9 mouse cellular contexts compared by ENCODE assay signal in genomic region chr9:78259688-78260087, GRCm38 (mm10). TPM values are rescaled to one million over a fixed set of nuclear protein-coding genes. Genes with fewer than 3 reads are reported as not detected.
DNase-seq lines count a peak whose midpoint lies in the region; ATAC-seq lines count a peak whose summit lies in the region.
"Not testable (repeated sequence)": the region's sequence is repeated elsewhere in the genome, so short reads cannot be mapped to it uniquely, and the experiment has no call there.
"Had no signal": no experiment of that assay in that cellular context is flagged by ENCODE, and none has a peak within 500 bp of the region (broad histone marks: within the 10 kb centered on the region; RNA-seq: fewer than 3 reads in every experiment).

No protein-coding gene starts in this region.

- not testable (repeated sequence) for H3K27me3 ChIP-seq in kidney, embryonic 15.5 days; limb, embryonic 12.5 days; midbrain, embryonic 11.5 days (ENCODE audit: control insufficient read depth, insufficient read depth, low read length)

- peak; percentile 74 for ATAC-seq in erythroid progenitor cell, adult 5-6 weeks (replicated peaks; ENCODE audit: low FRiP score, poor library complexity, severe bottlenecking)
- peak; percentile 64 for ATAC-seq in kidney, embryonic 15.5 days (replicated peaks; ENCODE audit: low FRiP score)
- 0 out of 2 replicates have a peak, but pooled peaks have one; percentile 31 for ATAC-seq in limb, embryonic 12.5 days (ENCODE audit: insufficient number of reproducible peaks, insufficient read depth, low FRiP score, low TSS enrichment, low read depth)
- peak; percentile 75 for ATAC-seq in midbrain, embryonic 11.5 days (ENCODE audit: low FRiP score)

- not testable (repeated sequence) for H3K9me3 ChIP-seq in kidney, embryonic 15.5 days (replicated peaks); limb, embryonic 12.5 days; midbrain, embryonic 11.5 days (ENCODE audit: control insufficient read depth, low read length)

- not testable (repeated sequence) for H3K4me3 ChIP-seq in kidney, embryonic 15.5 days (replicated peaks); limb, embryonic 12.5 days (replicated peaks); midbrain, embryonic 11.5 days (ENCODE audit: low read depth, low read length)

- not testable (repeated sequence) for H3K36me3 ChIP-seq in kidney, embryonic 15.5 days; limb, embryonic 12.5 days; midbrain, embryonic 11.5 days (ENCODE audit: control insufficient read depth, insufficient read depth, low read length)

- peak; percentile 17 for DNase-seq in adrenal gland, adult 8-10 months
- DNase-seq in heart, postnatal 10 days = peak; percentile 45 to 57
- not testable (repeated sequence) for DNase-seq in midbrain, embryonic 11.5 days (ENCODE audit: low spot score, missing footprints)
- DNase-seq in right cerebral cortex, postnatal 25 days = peak; percentile 4
- DNase-seq in urinary bladder, adult 18-20 months (ENCODE audit: low spot score in 2 of 2) = peak; percentile 28 to 42

- 0% methylated on average over 1 of the region's 6 CpGs for WGBS in kidney, embryonic 15.5 days
- WGBS in limb, embryonic 12.5 days = 0% methylated on average over 1 of the region's 6 CpGs
- WGBS in midbrain, embryonic 11.5 days = 0% methylated on average over 1 of the region's 6 CpGs

- H3K4me2 ChIP-seq in kidney, embryonic 15.5 days; limb, embryonic 12.5 days; midbrain, embryonic 11.5 days: not testable (repeated sequence)

- not testable (repeated sequence) for H3K27ac ChIP-seq in kidney, embryonic 15.5 days; limb, embryonic 12.5 days; midbrain, embryonic 11.5 days (ENCODE audit: low read depth, low read length)

- intact Hi-C loops in heart, postnatal 10 days (cut with DNase I) = not testable (repeated sequence)

- H3K4me1 ChIP-seq in kidney, embryonic 15.5 days; limb, embryonic 12.5 days (replicated peaks); midbrain, embryonic 11.5 days (ENCODE audit: control insufficient read depth, insufficient read depth, low read length): not testable (repeated sequence)

- H3K9ac ChIP-seq in kidney, embryonic 15.5 days; limb, embryonic 12.5 days (replicated peaks); midbrain, embryonic 11.5 days (ENCODE audit: low read length): not testable (repeated sequence)

RNA-seq across cellular contexts. Expression of gene Gm3776, which starts 2.8 kb away (rescaled TPM):
- total RNA-seq in adrenal gland, adult 8-10 months (2022) = not detected
- total RNA-seq in erythroid progenitor cell, adult 5-6 weeks (2015; ENCODE audit: low replicate concordance) = not detected in 2 replicates
- total RNA-seq in erythroid progenitor cell, adult 5-6 weeks (2017; ENCODE audit: low replicate concordance) = not detected in 2 replicates
- not detected for total RNA-seq in heart, postnatal 10 days (2021)
- polyA plus RNA-seq in kidney, embryonic 15.5 days (2015; fragmentation: Nextera tagmentation; extraction: Ambion mirVana) = 0.21 and 0.31 TPM in 2 replicates
- polyA plus RNA-seq in limb, embryonic 12.5 days (2016; fragmentation: Nextera tagmentation; extraction: Ambion mirVana) = not detected in 2 replicates
- polyA plus RNA-seq in midbrain, embryonic 11.5 days (2014; fragmentation: Nextera tagmentation; extraction: Ambion mirVana) = not detected in 2 replicates
- total RNA-seq: layer of hippocampus, adult 8-10 months had no signal

RNA-seq across cellular contexts. Expression of gene Gsta1, which starts 29.2 kb away (rescaled TPM):
- 1 to 10 TPM in 1 of 4 experiments, under 1 TPM in 1, not detected in 2; 0.35 to 1.5 TPM for total RNA-seq in adrenal gland, adult 8-10 months (2022)
- not detected in 2 replicates for total RNA-seq in erythroid progenitor cell, adult 5-6 weeks (2015; ENCODE audit: low replicate concordance)
- not detected in 2 replicates for total RNA-seq in erythroid progenitor cell, adult 5-6 weeks (2017; ENCODE audit: low replicate concordance)
- total RNA-seq in heart, postnatal 10 days (2021) = under 1 TPM in 1 of 2 experiments, not detected in 1; 0.55 TPM
- 0.27 and 1.3 TPM in 2 replicates for polyA plus RNA-seq in kidney, embryonic 15.5 days (2015; fragmentation: Nextera tagmentation; extraction: Ambion mirVana)
- polyA plus RNA-seq in limb, embryonic 12.5 days (2016; fragmentation: Nextera tagmentation; extraction: Ambion mirVana) = not detected in 2 replicates
- polyA plus RNA-seq in midbrain, embryonic 11.5 days (2014; fragmentation: Nextera tagmentation; extraction: Ambion mirVana) = not detected in 2 replicates
- total RNA-seq: layer of hippocampus, adult 8-10 months had no signal

RNA-seq across cellular contexts. Expression of gene Gm10639, which starts 30.0 kb away (rescaled TPM):
- under 1 TPM in 1 of 4 experiments, not detected in 3; 0.46 TPM for total RNA-seq in adrenal gland, adult 8-10 months (2022)
- total RNA-seq in erythroid progenitor cell, adult 5-6 weeks (2015; ENCODE audit: low replicate concordance) = not detected in 2 replicates
- total RNA-seq in erythroid progenitor cell, adult 5-6 weeks (2017; ENCODE audit: low replicate concordance) = not detected in 2 replicates
- total RNA-seq in heart, postnatal 10 days (2021) = not detected
- 13.8 and 18.2 TPM in 2 replicates for polyA plus RNA-seq in kidney, embryonic 15.5 days (2015; fragmentation: Nextera tagmentation; extraction: Ambion mirVana)
- polyA plus RNA-seq in limb, embryonic 12.5 days (2016; fragmentation: Nextera tagmentation; extraction: Ambion mirVana) = not detected in 2 replicates
- not detected in 2 replicates for polyA plus RNA-seq in midbrain, embryonic 11.5 days (2014; fragmentation: Nextera tagmentation; extraction: Ambion mirVana)
- total RNA-seq: layer of hippocampus, adult 8-10 months had no signal

RNA-seq across cellular contexts. Expression of gene Omt2a, which starts 54.9 kb away (rescaled TPM):
- total RNA-seq in adrenal gland, adult 8-10 months (2022) = not detected
- total RNA-seq in erythroid progenitor cell, adult 5-6 weeks (2015; ENCODE audit: low replicate concordance) = not detected in 2 replicates
- not detected in 2 replicates for total RNA-seq in erythroid progenitor cell, adult 5-6 weeks (2017; ENCODE audit: low replicate concordance)
- not detected for total RNA-seq in heart, postnatal 10 days (2021)
- not detected in 2 replicates for polyA plus RNA-seq in kidney, embryonic 15.5 days (2015; fragmentation: Nextera tagmentation; extraction: Ambion mirVana)
- not detected in 2 replicates for polyA plus RNA-seq in limb, embryonic 12.5 days (2016; fragmentation: Nextera tagmentation; extraction: Ambion mirVana)
- polyA plus RNA-seq in midbrain, embryonic 11.5 days (2014; fragmentation: Nextera tagmentation; extraction: Ambion mirVana) = not detected in 2 replicates
- total RNA-seq: layer of hippocampus, adult 8-10 months had no signal
